13 mouse cellular contexts compared by ENCODE assay signal in genomic region chrX:130253664-130254063, GRCm38 (mm10).
DNase-seq lines count a peak whose midpoint lies in the region; ATAC-seq lines count a peak whose summit lies in the region.
"Had no signal": no experiment of that assay in that cellular context is flagged by ENCODE, and none has a peak within 500 bp of the region (broad histone marks: within the 10 kb centered on the region; RNA-seq: fewer than 3 reads in every experiment).

No protein-coding gene starts in this region.

- H3K4me1 ChIP-seq in heart, embryonic 12.5 days (replicated peaks): no peaks in the 10 kb centered on the region
- H3K4me1 ChIP-seq in heart, embryonic 10.5 days: no peaks in the 10 kb centered on the region
- H3K4me1 ChIP-seq: heart, embryonic 15.5 days; lung, embryonic 15.5 days had no signal

- no peak overlapping the region for H3K9ac ChIP-seq in heart, embryonic 12.5 days
- H3K9ac ChIP-seq: heart, embryonic 15.5 days; lung, embryonic 15.5 days had no signal

- ATAC-seq in activated CD4-positive, CD25-positive, alpha-beta regulatory T cell, adult 4 months: no peak
- no peak for ATAC-seq in heart, embryonic 12.5 days (ENCODE audit: insufficient number of reproducible peaks, low FRiP score)
- ATAC-seq: hindbrain, embryonic 16.5 days had no signal

- no peaks in the 10 kb centered on the region for H3K9me3 ChIP-seq in heart, embryonic 12.5 days (replicated peaks)
- H3K9me3 ChIP-seq in heart, embryonic 10.5 days: no peaks in the 10 kb centered on the region
- H3K9me3 ChIP-seq: heart, embryonic 15.5 days; lung, embryonic 15.5 days had no signal

- peak; percentile 84 for DNase-seq in cerebellum, adult 18-20 months
- DNase-seq in cerebellum, postnatal 10 days: peak; percentile 35 to 51
- DNase-seq in layer of hippocampus, adult 9-11 months: peak; percentile 70
- DNase-seq in right cerebral cortex, postnatal 14 days: peak; percentile 4
- DNase-seq in heart, embryonic 10.5 days (ENCODE audit: low spot score): no peak
- DNase-seq: adrenal gland, adult 8-10 months; gastrocnemius, adult 2 months; kidney, postnatal 10 days had no signal

- 80% methylated on average over 4 of the region's 4 CpGs for WGBS in heart, embryonic 12.5 days
- WGBS in heart, embryonic 10.5 days: 86% methylated on average over 4 of the region's 4 CpGs

- no peak overlapping the region for H3K4me3 ChIP-seq in heart, embryonic 12.5 days
- no peak overlapping the region for H3K4me3 ChIP-seq in heart, embryonic 10.5 days
- H3K4me3 ChIP-seq: gastrocnemius, adult 2 months; heart, embryonic 15.5 days; lung, embryonic 15.5 days had no signal

- no peak overlapping the region for H3K4me2 ChIP-seq in heart, embryonic 12.5 days
- H3K4me2 ChIP-seq: heart, embryonic 15.5 days; lung, embryonic 15.5 days had no signal

- no peaks in the 10 kb centered on the region for H3K36me3 ChIP-seq in heart, embryonic 12.5 days
- no peaks in the 10 kb centered on the region for H3K36me3 ChIP-seq in heart, embryonic 10.5 days
- H3K36me3 ChIP-seq: heart, embryonic 15.5 days; lung, embryonic 15.5 days had no signal

- H3K27ac ChIP-seq in heart, embryonic 12.5 days (ENCODE audit: poor library complexity, severe bottlenecking): no peak overlapping the region
- no peak overlapping the region for H3K27ac ChIP-seq in heart, embryonic 10.5 days
- H3K27ac ChIP-seq: gastrocnemius, adult 2 months; heart, embryonic 15.5 days; lung, embryonic 15.5 days had no signal

- no peaks in the 10 kb centered on the region for H3K27me3 ChIP-seq in heart, embryonic 12.5 days (replicated peaks)
- H3K27me3 ChIP-seq in heart, embryonic 10.5 days (ENCODE audit: insufficient read depth, poor library complexity, severe bottlenecking): no peaks in the 10 kb centered on the region
- H3K27me3 ChIP-seq: heart, embryonic 15.5 days; lung, embryonic 15.5 days had no signal
